ENCODE assay signal across 24 mouse cellular contexts in genomic region chr10:57760694-57761093, GRCm38 (mm10). TPM values are rescaled to one million over a fixed set of nuclear protein-coding genes. Genes with fewer than 3 reads are reported as not detected.
DNase-seq lines count a peak whose midpoint lies in the region; ATAC-seq and TF ChIP-seq lines count a peak whose summit lies in the region.
"Had no signal": no experiment of that assay in that cellular context is flagged by ENCODE, and none has a peak within 500 bp of the region (broad histone marks: within the 10 kb centered on the region; RNA-seq: fewer than 3 reads in every experiment).

No protein-coding gene starts in this region.

- H3K36me3 ChIP-seq in liver, adult 2 months (ENCODE audit: control insufficient read depth, insufficient read depth, low read length), result no peaks in the 10 kb centered on the region
- no peaks in the 10 kb centered on the region for H3K36me3 ChIP-seq in macrophage (ENCODE audit: inconsistent target)
- H3K36me3 ChIP-seq in midbrain, embryonic 11.5 days (ENCODE audit: control insufficient read depth, insufficient read depth, low read length), result no peaks in the 10 kb centered on the region
- H3K36me3 ChIP-seq: forebrain, embryonic 10.5 days; hindbrain, embryonic 12.5 days; hindbrain, embryonic 15.5 days had no signal

- H3K9me3 ChIP-seq in midbrain, embryonic 11.5 days (ENCODE audit: control insufficient read depth, low read length), result no peaks in the 10 kb centered on the region
- H3K9me3 ChIP-seq: forebrain, embryonic 10.5 days; hindbrain, embryonic 15.5 days had no signal

- no peak for ATAC-seq in midbrain, embryonic 11.5 days (ENCODE audit: low FRiP score)
- ATAC-seq: forebrain, embryonic 13.5 days; forebrain, embryonic 16.5 days had no signal

- no peaks in the 10 kb centered on the region for H3K79me2 ChIP-seq in liver, adult 2 months (ENCODE audit: control insufficient read depth, insufficient read depth, low read length)
- no peaks in the 10 kb centered on the region for H3K79me2 ChIP-seq in macrophage (ENCODE audit: inconsistent target)

- no peaks in the 10 kb centered on the region for H3K27me3 ChIP-seq in liver, adult 2 months (ENCODE audit: control insufficient read depth, insufficient read depth, low read length)
- H3K27me3 ChIP-seq in midbrain, embryonic 11.5 days (ENCODE audit: control insufficient read depth, insufficient read depth, low read length), result no peaks in the 10 kb centered on the region
- H3K27me3 ChIP-seq: forebrain, embryonic 13.5 days; hindbrain, embryonic 12.5 days; hindbrain, embryonic 15.5 days had no signal

- no peaks in the 10 kb centered on the region; the same call in 1 of the 2 replicates for H3K4me1 ChIP-seq in liver, adult 2 months (ENCODE audit: control insufficient read depth, insufficient read depth, low read length)
- H3K4me1 ChIP-seq in bone marrow macrophage, adult 2 months (ENCODE audit: control insufficient read depth, insufficient read depth, low read length), result peaks cover 16% of the 10 kb centered on the region
- H3K4me1 ChIP-seq in midbrain, embryonic 11.5 days (ENCODE audit: control insufficient read depth, insufficient read depth, low read length), result no peaks in the 10 kb centered on the region
- H3K4me1 ChIP-seq: forebrain, embryonic 10.5 days; forebrain, embryonic 13.5 days; hindbrain, embryonic 12.5 days; hindbrain, embryonic 15.5 days had no signal

- no peak overlapping the region for H3K27ac ChIP-seq in liver, adult 2 months (replicated peaks; ENCODE audit: insufficient read depth, low read depth, low read length)
- peak overlapping the region; percentile 57 for H3K27ac ChIP-seq in bone marrow macrophage, adult 2 months (ENCODE audit: insufficient read depth, low read depth, low read length)
- H3K27ac ChIP-seq in macrophage, result peak overlapping the region; percentile 69
- no peak overlapping the region for H3K27ac ChIP-seq in midbrain, embryonic 11.5 days (ENCODE audit: low read depth, low read length)
- H3K27ac ChIP-seq: forebrain, embryonic 10.5 days; forebrain, embryonic 13.5 days; gastrocnemius, adult 2 months; hindbrain, embryonic 12.5 days; hindbrain, embryonic 15.5 days had no signal

- whole genome bisulfite sequencing in liver, adult 2 months, result 62% methylated on average over 3 of the region's 3 CpGs
- 59% methylated on average over 3 of the region's 3 CpGs for WGBS in macrophage (ENCODE audit: missing documents)
- 73% methylated on average over 3 of the region's 3 CpGs for WGBS in midbrain, embryonic 11.5 days

- H3K9ac ChIP-seq in liver, adult 2 months (ENCODE audit: low read depth, low read length), result no peak overlapping the region
- H3K9ac ChIP-seq in midbrain, embryonic 11.5 days (ENCODE audit: low read length), result no peak overlapping the region
- H3K9ac ChIP-seq: forebrain, embryonic 13.5 days; hindbrain, embryonic 12.5 days; hindbrain, embryonic 15.5 days had no signal

- DNase-seq in liver, adult 2 months (ENCODE audit: extremely low read depth, low read depth, low spot score), result peak; percentile 24
- no peak for DNase-seq in liver
- DNase-seq in neural tube, embryonic 10.5 days (ENCODE audit: extremely low spot score, low spot score), result no peak
- no peak for DNase-seq in midbrain, embryonic 11.5 days (ENCODE audit: low spot score, missing footprints)
- DNase-seq in cerebellum, adult 18-20 months, result no peak
- DNase-seq: adrenal gland, postnatal 10 days; adrenal gland, postnatal 36 days; cerebellum, adult 11 months; cerebellum, adult 8-10 months; cerebellum, postnatal 10 days; cerebellum, postnatal 36 days; embryo, embryonic 11 days; gastrocnemius, adult 2 months; gastrocnemius, postnatal 14 days; heart, adult 11 months had no signal

- no peak overlapping the region for H3K4me3 ChIP-seq in liver, adult 2 months (ENCODE audit: insufficient read depth, low read depth, low read length)
- H3K4me3 ChIP-seq in bone marrow macrophage, adult 2 months (ENCODE audit: insufficient read depth, low read length), result no peak overlapping the region
- H3K4me3 ChIP-seq in macrophage (ENCODE audit: inconsistent target), result no peak overlapping the region
- no peak overlapping the region for H3K4me3 ChIP-seq in midbrain, embryonic 11.5 days (ENCODE audit: low read depth, low read length)
- H3K4me3 ChIP-seq: forebrain, embryonic 10.5 days; forebrain, embryonic 13.5 days; gastrocnemius, adult 2 months; hindbrain, embryonic 12.5 days; hindbrain, embryonic 15.5 days had no signal

- no peak overlapping the region for H3K4me2 ChIP-seq in midbrain, embryonic 11.5 days
- H3K4me2 ChIP-seq: forebrain, embryonic 13.5 days; heart, embryonic 11.5 days; hindbrain, embryonic 12.5 days; hindbrain, embryonic 15.5 days had no signal

- TF ChIP-seq POLR2A in liver, adult 2 months (IDR thresholded peaks at IDR 0.05; ENCODE audit: extremely low read depth, insufficient read depth, low read length), result no peak
- TF ChIP-seq POLR2A in bone marrow macrophage, adult 2 months (IDR thresholded peaks at IDR 0.05; ENCODE audit: borderline replicate concordance, low read depth, low read length), result no peak

- TF ChIP-seq CTCF in liver, adult 2 months (IDR thresholded peaks at IDR 0.05; ENCODE audit: low read depth, low read length), result no peak
- no peak for TF ChIP-seq CTCF in bone marrow macrophage, adult 2 months (IDR thresholded peaks at IDR 0.05; ENCODE audit: low read depth, low read length)

RNA-seq across cellular contexts. Expression of gene Fabp7, which starts 24.0 kb away (rescaled TPM):
- 5.9 and 10.0 TPM in 2 replicates for total RNA-seq in liver, adult 2 months (2014; rRNA removed)
- 0.59 and 0.61 TPM in 2 replicates for polyA plus RNA-seq in liver, adult 2 months (2012; rRNA removed)
- polyA plus RNA-seq in bone marrow macrophage, adult 2 months (2012; ENCODE audit: insufficient read depth, insufficient read length, missing spikeins), result 1.6 TPM in 1 of 2 replicates, not detected in the other
- 1 to 10 TPM in 1 of 26 experiments, not detected in 25; 2.1 TPM for total RNA-seq in macrophage (2018; cell fraction: chromatin; rRNA removed)
- under 1 TPM in 12 of 26 experiments, not detected in 14; 0.17 to 0.37 (median 0.25) TPM for total RNA-seq in macrophage (2018; cell fraction: cytosol; rRNA removed)
- total RNA-seq in macrophage (2018; cell fraction: nucleus; rRNA removed), result 1 to 10 TPM in 2 of 26 experiments, not detected in 24; 2.7 TPM
- 0.55 to 13.8 TPM in 2 of 3 replicates, not detected in the other for polyA plus RNA-seq in macrophage (2018)
- polyA plus RNA-seq in midbrain, embryonic 11.5 days (2014; fragmentation: Nextera tagmentation; extraction: Ambion mirVana), result 1,096 and 1,115 TPM in 2 replicates
- total RNA-seq: gastrocnemius, adult 2 months; hematopoietic stem cell, adult 5-6 weeks had no signal

RNA-seq across cellular contexts. Expression of gene Smpdl3a, which starts 33.4 kb away (rescaled TPM):
- total RNA-seq in liver, adult 2 months (2014; rRNA removed), result 56.2 and 69.3 TPM in 2 replicates
- 45.8 and 50.7 TPM in 2 replicates for polyA plus RNA-seq in liver, adult 2 months (2012; rRNA removed)
- polyA plus RNA-seq in bone marrow macrophage, adult 2 months (2012; ENCODE audit: insufficient read depth, insufficient read length, missing spikeins), result 343 and 368 TPM in 2 replicates
- total RNA-seq in macrophage (2018; cell fraction: chromatin; rRNA removed), result 10 to 100 TPM in 12 of 26 experiments, 1 to 10 TPM in 14; 2.9 to 20.5 (median 9.4) TPM
- 100 to 1,000 TPM; 158 to 236 (median 192) TPM for total RNA-seq in macrophage (2018; cell fraction: cytosol; rRNA removed)
- 100 to 1,000 TPM in 16 of 26 experiments, 10 to 100 TPM in 10; 19.1 to 164 (median 109) TPM for total RNA-seq in macrophage (2018; cell fraction: nucleus; rRNA removed)
- polyA plus RNA-seq in macrophage (2018), result 278 to 290 TPM (median 281 TPM) in 3 replicates
- 10.1 and 11.8 TPM in 2 replicates for polyA plus RNA-seq in midbrain, embryonic 11.5 days (2014; fragmentation: Nextera tagmentation; extraction: Ambion mirVana)

Comparison
In these comparisons a context has a peak if more than half of its experiments do, and no peak if none do; other contexts are left out.
1. H3K27ac ChIP-seq: peak in bone marrow macrophage, adult 2 months (single experiment) and macrophage (single experiment); none in liver, adult 2 months (single experiment) and midbrain, embryonic 11.5 days (single experiment).
2. RNA of gene Fabp7, which starts 24.0 kb away (polyA plus RNA-seq): 1,096 to 1,115 TPM in midbrain, embryonic 11.5 days; 1.6 TPM in bone marrow macrophage, adult 2 months, 0.59 to 0.61 TPM in liver, adult 2 months and 0.55 to 13.8 TPM in macrophage; every median in the first group is over 10 times any median in the second.